Mouse (Mus musculus) heart, adult 2 months (tissue): ENCODE results near the gene Dnal4. TPM values are rescaled to one million over a fixed set of nuclear protein-coding genes. Genes with fewer than 3 reads are reported as not detected.

Experiments
- DNase-seq, 2 experiments: peaks; one replicate each; pipeline ENCODE4 v3.0.0; 2021
- H3K27ac ChIP-seq: fragments of 200-600 bp; 2 replicates; pipeline ENCODE4 v1.8.1; 2022
- H3K27me3 ChIP-seq: fragments of 200-500 bp; 2 replicates; pipeline ENCODE4 v1.6.1; 2012; ENCODE audit warnings: mild to moderate bottlenecking, low read length, inconsistent platforms, mixed read lengths; ENCODE audit not compliant: control insufficient read depth, insufficient read depth
- H3K36me3 ChIP-seq: fragments of 200-500 bp; 2 replicates; pipeline ENCODE4 v1.6.1; 2012; ENCODE audit warnings: low read length, inconsistent platforms; ENCODE audit not compliant: control insufficient read depth, insufficient read depth
- H3K4me1 ChIP-seq: fragments of 200-500 bp; 2 replicates; pipeline ENCODE4 v1.6.1; 2011; ENCODE audit warnings: low read length; ENCODE audit not compliant: control insufficient read depth, insufficient read depth
- H3K4me3 ChIP-seq: fragments of 200-600 bp; 2 replicates; pipeline ENCODE4 v1.8.1; 2022
- H3K79me2 ChIP-seq: fragments of 200-500 bp; replicated peaks from 2 replicates; pipeline ENCODE4 v1.6.1; 2012; ENCODE audit warnings: mild to moderate bottlenecking, inconsistent platforms, low read length, moderate library complexity, mixed read lengths; ENCODE audit not compliant: control insufficient read depth, insufficient read depth
- H3K9ac ChIP-seq: fragments of 200-500 bp; 2 replicates; pipeline ENCODE4 v1.6.1; 2012; ENCODE audit warnings: low read depth, mild to moderate bottlenecking, control low read depth, inconsistent platforms, low read length, mixed read lengths
- CTCF ChIP-seq: fragments of 200-600 bp; IDR thresholded peaks from 2 replicates; pipeline ENCODE4 v1.8.1; 2022; ENCODE audit warnings: antibody characterized with exemption, mild to moderate bottlenecking, moderate library complexity
- EP300 ChIP-seq: fragments of 200-500 bp; IDR thresholded peaks from 2 replicates; pipeline ENCODE4 v1.6.1; 2011; ENCODE audit warnings: low read depth, low read length, control low read depth; ENCODE audit not compliant: insufficient read depth
- POLR2A ChIP-seq: fragments of 200-500 bp; IDR thresholded peaks from 2 replicates; pipeline ENCODE4 v1.6.1; 2011; ENCODE audit warnings: mild to moderate bottlenecking, low read depth, low read length, control low read depth; ENCODE audit not compliant: insufficient read depth
- WGBS: fragments of 180-500 bp; shearing (Covaris S2); methylation state at CpG from one replicate; pipeline ENCODE4 v1.1.7; 2018; 5-methylcytosine and 5-hydroxymethylcytosine counted together
- intact Hi-C: fragments of 180-260 bp; cut with DNase I; formaldehyde crosslinking; loops from one replicate; pipeline ENCODE4 v1.15.1; 2025
- polyA plus RNA-seq: library from polyadenylated mRNA; depleted of rRNA; stranded (reverse); fragments of >200 nt; gene quantifications from 2 replicates; pipeline ENCODE4 v1.2.3, GENCODE M21; 2012
- total RNA-seq, 2 experiments: library from RNA; stranded (reverse); gene quantifications; 2 replicates each; pipeline ENCODE4 v1.2.3; 2021

The Dnal4 gene
- total and polyA plus RNA-seq, 3 experiments, result 19.3 to 43.0 (median 21.7) TPM

DNA sequence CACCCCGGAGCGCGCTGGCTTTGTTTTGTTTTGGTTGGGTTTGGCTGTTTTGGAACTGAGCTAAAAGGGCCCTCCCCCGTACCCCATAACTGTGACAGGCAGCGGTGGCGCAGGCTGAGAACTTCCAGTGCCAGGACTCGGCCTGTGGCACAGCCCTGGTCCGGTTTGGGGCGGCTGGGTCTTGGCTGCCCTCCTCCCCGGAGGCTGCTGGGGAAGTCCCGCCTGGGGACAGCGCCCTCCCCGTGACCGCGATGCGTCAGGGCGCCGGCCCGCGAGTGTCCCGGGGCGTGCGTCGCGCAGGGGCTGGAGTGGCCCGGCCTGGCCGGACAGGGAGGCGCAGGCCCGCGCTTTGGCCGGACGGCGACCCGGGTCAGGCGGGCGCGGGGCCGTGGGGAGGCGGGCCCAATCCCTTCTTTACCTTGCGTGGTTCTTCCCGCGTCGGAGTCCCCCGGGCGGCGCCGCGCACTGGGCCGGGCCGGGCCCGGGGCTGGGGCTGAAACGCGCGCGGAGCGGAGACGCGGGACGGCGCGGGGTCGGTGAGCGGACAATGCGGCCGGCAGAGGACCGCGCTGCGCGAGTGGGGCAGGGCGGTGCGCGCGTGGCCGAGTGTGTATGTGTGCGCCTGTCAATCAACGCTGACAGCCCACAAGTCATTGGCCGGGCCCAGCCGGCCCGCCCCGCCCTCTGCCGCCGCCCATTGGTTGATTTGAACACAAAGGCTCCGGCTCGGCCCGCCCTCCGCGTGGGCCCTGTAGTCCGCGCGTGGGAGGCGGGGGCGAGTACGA is 35.5 kb downstream of the Dnal4 start, which contains the start of gene Sun2:
Gene Sun2, minus strand, starts transcription at position 616 of the 785 bp plus-strand sequence.
- H3K79me2 ChIP-seq, result no peaks in the 10 kb centered on the region
- peaks cover 11% of the 10 kb centered on the region for H3K4me1 ChIP-seq
- peak within 1 kb of the TSS; percentile 84 for H3K4me3 ChIP-seq
- intact Hi-C loops, result loop anchor here (2.0 to 10.0 kb wide), 3 partner anchors 51 to 333 kb away; partner anchors contain the start of genes Cby1, Fam227a and Gtpbp1
- 0% methylated on average over 93 of the region's 93 CpGs for WGBS
- H3K36me3 ChIP-seq, result no peaks in the 10 kb centered on the region; the same call in 1 of the 2 replicates
- DNase-seq, result peak; percentile 93 to 94
- TF ChIP-seq EP300 (peak; percentile 64), POLR2A (peak; percentile 68), CTCF (no peak)
- peak within 1 kb of the TSS; percentile 98 for H3K27ac ChIP-seq
- H3K27me3 ChIP-seq, result no peaks in the 10 kb centered on the region
- H3K9ac ChIP-seq, result peak within 1 kb of the TSS; percentile 98

DNA sequence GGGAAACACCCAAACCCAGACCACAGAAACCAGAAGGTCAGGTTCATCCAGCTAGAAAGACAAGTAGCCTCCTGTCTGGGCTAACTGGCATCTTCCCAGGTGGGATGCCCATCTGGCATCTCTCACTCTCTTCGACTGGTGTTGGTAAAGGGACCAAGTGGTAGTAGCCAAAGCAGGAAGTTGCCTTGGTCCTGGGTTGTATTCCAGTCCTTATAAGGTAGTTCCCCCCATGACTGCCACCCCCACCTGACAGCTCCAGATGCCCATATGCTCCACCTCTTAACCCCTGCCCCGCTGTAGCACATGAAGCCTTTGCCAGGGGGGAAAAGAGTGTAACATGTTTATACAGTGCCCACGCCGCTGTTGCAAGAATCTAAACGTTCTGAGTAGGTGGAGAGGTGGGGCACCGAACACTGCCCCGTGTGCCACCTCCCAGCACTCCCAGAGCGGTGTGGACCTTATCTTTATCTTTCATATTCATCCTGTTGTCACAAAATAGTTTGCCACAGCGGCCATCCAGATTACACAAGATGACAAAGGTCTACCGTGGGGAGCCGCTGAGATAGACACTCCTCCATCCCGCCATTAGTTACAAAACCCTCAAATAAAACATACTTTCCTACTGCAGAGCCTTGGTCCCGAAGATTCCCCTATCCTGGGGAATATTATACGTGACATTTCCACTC is 36.3 kb downstream of the Dnal4 start:
- TF ChIP-seq CTCF (no peak), EP300 (no peak), POLR2A (no peak)
- H3K4me3 ChIP-seq, result peak overlapping the region; percentile 84
- intact Hi-C loops, result loop anchor here (5.0 to 10.0 kb wide), 2 partner anchors 84 to 333 kb away; partner anchors contain the start of genes Cby1 and Fam227a
- peak overlapping the region; percentile 98 for H3K27ac ChIP-seq
- H3K36me3 ChIP-seq, result no peaks in the 10 kb centered on the region; the same call in 1 of the 2 replicates
- H3K79me2 ChIP-seq, result no peaks in the 10 kb centered on the region
- peak overlapping the region; percentile 98 for H3K9ac ChIP-seq
- no peaks in the 10 kb centered on the region for H3K27me3 ChIP-seq
- peaks cover 11% of the 10 kb centered on the region for H3K4me1 ChIP-seq
- DNase-seq, result peak; percentile 37 to 48
- 5% methylated on average over 14 of the region's 14 CpGs for WGBS

DNA sequence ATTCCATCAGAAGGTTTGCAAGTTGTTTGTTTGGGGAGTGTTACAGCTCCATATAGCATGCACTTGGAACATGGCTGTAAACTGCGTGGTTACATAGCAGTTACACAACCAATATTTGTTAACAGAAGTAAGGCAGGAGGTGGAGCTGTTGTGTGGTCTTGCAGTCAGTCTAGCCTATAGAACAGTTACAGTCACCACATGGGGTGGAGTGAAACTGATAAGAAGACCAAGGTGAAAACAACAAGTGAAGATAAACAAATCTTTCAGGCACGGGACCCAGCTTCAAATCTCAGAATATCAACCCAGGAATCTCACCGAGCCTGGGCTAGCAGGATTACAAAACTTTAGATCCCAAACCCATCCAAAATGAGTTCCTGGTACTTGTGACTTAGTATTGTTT is 36.9 kb downstream of the Dnal4 start:
- Histone ChIP-seq H3K79me2 (no peaks in the 10 kb centered on the region), H3K9ac (no peak overlapping the region), H3K4me3 (peak overlapping the region; percentile 11; the same call in 1 of the 2 replicates), H3K27me3 (no peaks in the 10 kb centered on the region), H3K27ac (peak overlapping the region; percentile 98), H3K4me1 (peaks cover 14% of the 10 kb centered on the region), H3K36me3 (peaks cover 3% of the 10 kb centered on the region; the same call in 1 of the 2 replicates)
- TF ChIP-seq POLR2A (no peak), CTCF (no peak), EP300 (no peak)
- intact Hi-C loops, result loop anchor here (5.0 to 10.0 kb wide), 2 partner anchors 83 to 334 kb away; partner anchors contain the start of genes Cby1 and Fam227a
- WGBS, result 57% methylated on average over 3 of the region's 3 CpGs
- no peak for DNase-seq

DNA sequence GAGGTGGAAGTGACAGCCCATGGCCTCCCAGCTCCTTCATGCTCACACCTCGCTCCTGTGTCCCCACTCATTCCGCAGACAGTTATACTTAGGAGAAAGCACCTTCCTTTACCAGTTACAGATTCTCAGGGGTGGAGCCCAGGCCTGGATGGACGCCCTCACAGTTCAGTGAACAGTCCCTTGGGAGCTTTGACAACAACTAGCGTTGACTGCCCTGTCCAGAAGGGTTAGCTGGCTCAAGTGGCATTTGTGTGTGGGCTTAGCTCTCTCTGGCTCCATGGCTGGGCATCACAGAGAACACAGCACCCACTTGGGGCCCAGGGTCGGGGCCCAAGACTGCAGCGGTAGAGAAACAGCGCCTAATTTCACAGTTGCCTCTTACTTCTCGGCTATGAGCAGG is 43.3 kb downstream of the Dnal4 start:
- TF ChIP-seq CTCF (no peak), EP300 (no peak), POLR2A (no peak)
- Histone ChIP-seq H3K9ac (no peak overlapping the region), H3K4me3 (no peak overlapping the region), H3K27ac (peak overlapping the region; percentile 93), H3K27me3 (no peaks in the 10 kb centered on the region), H3K79me2 (no peaks in the 10 kb centered on the region), H3K36me3 (peaks cover 9% of the 10 kb centered on the region), H3K4me1 (peaks cover 17% of the 10 kb centered on the region)
- intact Hi-C loops, result no loop called here
- 66% methylated on average over 8 of the region's 8 CpGs for WGBS
- peak in 1 of 2 experiments; percentile 24 for DNase-seq

DNA sequence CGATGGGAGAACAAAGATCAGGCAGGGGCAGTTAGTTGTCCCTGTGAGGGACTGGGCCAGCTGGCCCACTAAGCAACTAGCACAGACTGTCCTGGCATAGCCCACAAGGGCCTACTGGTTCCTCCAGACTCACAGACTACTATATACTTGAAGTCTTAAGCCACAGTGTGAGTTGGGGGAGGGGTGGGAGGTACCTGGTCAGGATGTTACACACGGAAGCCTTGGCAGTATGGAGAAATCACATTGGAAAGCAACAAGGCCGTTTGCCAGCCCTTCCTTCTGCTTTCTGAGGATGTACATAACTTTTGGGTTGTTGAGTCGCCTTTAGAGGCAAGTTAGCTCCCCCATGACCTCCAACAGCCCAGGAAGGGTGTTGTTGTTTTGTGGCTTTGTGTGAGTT is 44.0 kb downstream of the Dnal4 start:
- DNase-seq, result no peak
- Histone ChIP-seq H3K79me2 (no peaks in the 10 kb centered on the region), H3K27ac (peak overlapping the region; percentile 93), H3K4me3 (no peak overlapping the region), H3K27me3 (no peaks in the 10 kb centered on the region), H3K4me1 (peaks cover 12% of the 10 kb centered on the region), H3K36me3 (peaks cover 9% of the 10 kb centered on the region), H3K9ac (no peak overlapping the region)
- WGBS, result 67% methylated on average over 4 of the region's 4 CpGs
- intact Hi-C loops, result no loop called here
- TF ChIP-seq POLR2A, result no peak
- TF ChIP-seq CTCF, result no peak
- no peak for TF ChIP-seq EP300
